In genomic region chr13:5302141-5302540, GRCm38 (mm10) we compare ENCODE assay signal across 9 mouse cellular contexts.
DNase-seq lines count a peak whose midpoint lies in the region; ATAC-seq and TF ChIP-seq lines count a peak whose summit lies in the region.
"Had no signal": no experiment of that assay in that cellular context is flagged by ENCODE, and none has a peak within 500 bp of the region (broad histone marks: within the 10 kb centered on the region; RNA-seq: fewer than 3 reads in every experiment).

No protein-coding gene starts in this region.

- H3K27me3 ChIP-seq in CH12.LX (replicated peaks): no peaks in the 10 kb centered on the region
- no peaks in the 10 kb centered on the region for H3K27me3 ChIP-seq in forebrain, embryonic 16.5 days (replicated peaks; ENCODE audit: control insufficient read depth, insufficient read depth, low read length)
- no peaks in the 10 kb centered on the region for H3K27me3 ChIP-seq in intestine, postnatal 0 days (replicated peaks; ENCODE audit: control insufficient read depth, insufficient read depth, low read length)

- no peak overlapping the region for H3K27ac ChIP-seq in CH12.LX (ENCODE audit: insufficient read depth, low read depth)
- no peak overlapping the region for H3K27ac ChIP-seq in forebrain, embryonic 16.5 days (ENCODE audit: low read length)
- H3K27ac ChIP-seq in intestine, postnatal 0 days (ENCODE audit: low read depth, low read length): no peak overlapping the region

- TF ChIP-seq CTCF in CH12.LX (conservative IDR thresholded peaks at IDR 0.05 in 1 of 2, IDR thresholded peaks at IDR 0.05 in 1 of 2; ENCODE audit: low read depth in 2 of 2, low read length in 2 of 2): no peak
- TF ChIP-seq CTCF in intestine, postnatal 0 days (IDR thresholded peaks at IDR 0.05; ENCODE audit: low read depth): no peak

- H3K4me3 ChIP-seq in CH12.LX (replicated peaks in 1 of 3; ENCODE audit: low read depth in 2 of 3, low read length in 2 of 3, poor library complexity in 1 of 3): no peak overlapping the region
- no peak overlapping the region for H3K4me3 ChIP-seq in forebrain, embryonic 16.5 days (replicated peaks; ENCODE audit: low read length)
- no peak overlapping the region for H3K4me3 ChIP-seq in intestine, postnatal 0 days (ENCODE audit: low read depth, low read length)

- H3K9ac ChIP-seq in CH12.LX (ENCODE audit: insufficient read depth, low read depth): no peak overlapping the region
- no peak overlapping the region for H3K9ac ChIP-seq in forebrain, embryonic 16.5 days (replicated peaks; ENCODE audit: low read depth, low read length)
- no peak overlapping the region for H3K9ac ChIP-seq in intestine, postnatal 0 days (ENCODE audit: low read depth, low read length)

- peaks cover 0 to 5% of the 10 kb centered on the region in 2 experiments; a peak in 2 of 4 replicates for H3K4me1 ChIP-seq in CH12.LX (ENCODE audit: control insufficient read depth in 1 of 2, insufficient read depth in 2 of 2)
- no peaks in the 10 kb centered on the region for H3K4me1 ChIP-seq in forebrain, embryonic 16.5 days (replicated peaks; ENCODE audit: control insufficient read depth, insufficient read depth, low read length)
- no peaks in the 10 kb centered on the region for H3K4me1 ChIP-seq in intestine, postnatal 0 days (replicated peaks; ENCODE audit: control insufficient read depth, insufficient read depth, low read length)

- H3K4me2 ChIP-seq in CH12.LX (ENCODE audit: insufficient read depth, low read depth, poor library complexity, severe bottlenecking): peak overlapping the region; percentile 18; the same call in 1 of the 2 replicates
- no peak overlapping the region for H3K4me2 ChIP-seq in forebrain, embryonic 16.5 days (ENCODE audit: low read length)
- no peak overlapping the region for H3K4me2 ChIP-seq in intestine, postnatal 0 days (replicated peaks; ENCODE audit: low read depth)

- H3K9me3 ChIP-seq in CH12.LX (replicated peaks; ENCODE audit: low read length): no peaks in the 10 kb centered on the region
- no peaks in the 10 kb centered on the region for H3K9me3 ChIP-seq in forebrain, embryonic 16.5 days (ENCODE audit: control insufficient read depth, low read length)
- H3K9me3 ChIP-seq in intestine, postnatal 0 days (ENCODE audit: control insufficient read depth): no peaks in the 10 kb centered on the region

- dilution Hi-C loops in CH12.LX (cut with MboI; ENCODE audit: extremely low pct_ligation_motif_present, extremely low pct_unique_long_range_greater_than_20kb, low sequenced_read_pairs): no loop called here

- ATAC-seq in forebrain, embryonic 16.5 days: 0 out of 2 replicates have a peak, but pooled peaks have one; percentile 33
- ATAC-seq in intestine, postnatal 0 days: no peak
- ATAC-seq: inflammation-experienced regulatory T-cells, adult 6 months had no signal

- H3K79me2 ChIP-seq in CH12.LX (replicated peaks; ENCODE audit: control insufficient read depth, extremely low read depth, insufficient read depth, poor library complexity, severe bottlenecking): no peaks in the 10 kb centered on the region

- in situ Hi-C loops in CH12.LX (cut with MboI; ENCODE audit: low pct_ligation_motif_present, low pct_unique_long_range_greater_than_20kb, low sequenced_read_pairs): no loop called here

- 0% methylated on average over 1 of the region's 1 CpGs for WGBS in forebrain, embryonic 16.5 days
- WGBS in intestine, postnatal 0 days: 21% methylated on average over 1 of the region's 1 CpGs

- no peak for TF ChIP-seq EP300 in CH12.LX (IDR thresholded peaks at IDR 0.05; ENCODE audit: low read length)

- no peak for TF ChIP-seq RAD21 in CH12.LX (IDR thresholded peaks at IDR 0.05; ENCODE audit: low read depth, low read length)

- no peak for TF ChIP-seq POLR2A in CH12.LX (IDR thresholded peaks at IDR 0.05; ENCODE audit: low read depth, low read length)

- H3K36me3 ChIP-seq in CH12.LX (replicated peaks in 1 of 2; ENCODE audit: control insufficient read depth in 1 of 2, insufficient read depth in 1 of 2, low read length in 1 of 2): no peaks in the 10 kb centered on the region
- H3K36me3 ChIP-seq in forebrain, embryonic 16.5 days (ENCODE audit: control insufficient read depth, insufficient read depth): no peaks in the 10 kb centered on the region
- no peaks in the 10 kb centered on the region for H3K36me3 ChIP-seq in intestine, postnatal 0 days (ENCODE audit: control insufficient read depth, insufficient read depth)

- DNase-seq in kidney, postnatal 14 days: peak; percentile 9
- no peak for DNase-seq in kidney, adult 9 months
- DNase-seq in 3T3-L1 (ENCODE audit: low read depth, low spot score) (peak; percentile 77), CH12.LX (ENCODE audit: extremely low read depth) (no peak)
- no peak for DNase-seq in ovary, adult 18-20 months (ENCODE audit: low spot score)
- no peak for DNase-seq in urinary bladder, postnatal 36 days (ENCODE audit: low spot score in 2 of 2)

TF ChIP-seq in CH12.LX, 34 proteins besides CTCF, POLR2A, EP300 and RAD21:
- TF ChIP-seq E2F4 (IDR thresholded peaks at IDR 0.05; ENCODE audit: insufficient replicate concordance, low read depth, low read length) (no peak), CHD2 (IDR thresholded peaks at IDR 0.05; ENCODE audit: low read length) (no peak), POLR2AphosphoS2 (IDR thresholded peaks at IDR 0.05; ENCODE audit: low read depth, low read length) (no peak), NRF1 (IDR thresholded peaks at IDR 0.05; ENCODE audit: low read depth, low read length) (no peak), CHD1 (IDR thresholded peaks at IDR 0.05; ENCODE audit: low read depth, low read length) (no peak), ZC3H11A (IDR thresholded peaks at IDR 0.05; ENCODE audit: low read depth, low read length) (no peak), MAX (IDR thresholded peaks at IDR 0.05; ENCODE audit: low read length) (no peak), UBTF (IDR thresholded peaks at IDR 0.05; ENCODE audit: low read depth, low read length) (no peak)

Comparison
In these comparisons a context has a peak if more than half of its experiments do, and no peak if none do; other contexts are left out.
1. DNase-seq: peak in kidney, postnatal 14 days (single experiment) and 3T3-L1 (single experiment); none in kidney, adult 9 months (single experiment), CH12.LX (single experiment), ovary, adult 18-20 months (single experiment) and urinary bladder, postnatal 36 days (0 of 2).